Mouse (Mus musculus) forebrain, postnatal 0 days (tissue): ENCODE measurements around the gene Nadsyn1. TPM values are rescaled to one million over a fixed set of nuclear protein-coding genes. Genes with fewer than 3 reads are reported as not detected.
A peak's percentile ranks its signal among the peaks of the same experiment; 100 is the strongest.

Source experiments
- ATAC-seq: fragments of 200-750 bp; cut with Nextera tagmentation; 2 replicates; pipeline ENCODE4 v1.8.0; 2017; ENCODE audit warnings: mild to moderate bottlenecking, moderate library complexity
- DNase-seq: peaks from one replicate; pipeline ENCODE4 v3.0.0-alpha.2; 2015
- H3K27ac ChIP-seq: fragments of 300-500 bp; sonication (generic); 2 replicates; pipeline ENCODE4 v1.5.1; 2014; ENCODE audit warnings: low read depth, mild to moderate bottlenecking, antibody characterized with exemption, low read length, moderate library complexity, mixed read lengths
- H3K27me3 ChIP-seq: fragments of 300-500 bp; sonication (generic); 2 replicates; pipeline ENCODE4 v1.6.1; 2014; ENCODE audit warnings: mild to moderate bottlenecking, low read length, mixed read lengths; ENCODE audit not compliant: insufficient read depth
- H3K36me3 ChIP-seq: fragments of 300-500 bp; sonication (generic); 2 replicates; pipeline ENCODE4 v1.6.1; 2014; ENCODE audit warnings: mild to moderate bottlenecking, moderate library complexity; ENCODE audit not compliant: insufficient read depth
- H3K4me1 ChIP-seq: fragments of 300-500 bp; sonication (generic); 2 replicates; pipeline ENCODE4 v1.6.1; 2014; ENCODE audit warnings: antibody characterized with exemption; ENCODE audit not compliant: insufficient read depth
- H3K4me2 ChIP-seq: fragments of 300-500 bp; sonication (generic); 2 replicates; pipeline ENCODE4 v1.6.1; 2014; ENCODE audit warnings: low read depth, mild to moderate bottlenecking, moderate library complexity
- H3K4me3 ChIP-seq: fragments of 300-500 bp; sonication (generic); 2 replicates; pipeline ENCODE4 v1.5.1; 2014; ENCODE audit warnings: low read depth, low read length, mixed read lengths
- H3K9ac ChIP-seq: fragments of 300-500 bp; sonication (generic); 2 replicates; pipeline ENCODE4 v1.6.1; 2014; ENCODE audit warnings: mild to moderate bottlenecking
- H3K9me3 ChIP-seq: fragments of 300-500 bp; sonication (generic); 2 replicates; pipeline ENCODE4 v1.6.1; 2016; ENCODE audit warnings: low read length
- CTCF ChIP-seq: sonication (generic); IDR thresholded peaks from 2 replicates; pipeline ENCODE4 v1.5.1; 2016; ENCODE audit warnings: antibody characterized with exemption, control low read depth, low read depth
- WGBS: fragments of 180-500 bp; shearing (Covaris S2); extraction: QIAGEN DNeasy Blood & Tissue Kit; methylation state at CpG from one replicate; pipeline ENCODE4 v1.1.7; 2014; 5-methylcytosine and 5-hydroxymethylcytosine counted together
- polyA plus RNA-seq: library from polyadenylated mRNA; unstranded; fragments of >200 nt; fragmentation: Nextera tagmentation; extraction: Ambion mirVana; gene quantifications from 2 replicates; pipeline ENCODE4 v1.2.1, GENCODE M21; 2015
- total RNA-seq: library from RNA; depleted of rRNA; stranded (reverse); fragments of >200 nt; gene quantifications from 2 replicates; pipeline ENCODE4 v1.2.3, GENCODE M21; 2014

Gene Nadsyn1
- total and polyA plus RNA-seq, 2 experiments from 2014 or later, result 3.5 to 7.9 TPM

DNA sequence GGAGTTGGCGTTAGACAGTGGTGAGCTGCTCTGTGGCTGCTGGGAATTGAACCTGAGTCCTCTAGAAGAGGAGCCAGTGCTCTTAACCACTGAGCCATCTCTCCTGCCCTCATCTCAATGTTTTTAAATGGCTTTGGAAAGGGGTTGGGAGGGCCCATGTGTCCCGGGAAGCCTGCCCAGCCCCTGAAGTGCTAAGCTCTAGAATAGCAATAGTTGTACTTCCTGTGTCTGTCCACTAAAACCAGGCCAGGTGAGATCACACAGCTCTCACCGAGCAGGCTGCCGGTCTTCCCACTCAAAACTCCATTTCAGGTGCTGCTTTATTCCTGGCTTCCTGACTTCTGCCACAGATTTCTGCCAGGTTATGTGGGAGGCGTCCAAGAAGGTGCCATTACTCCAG lies 17.5 kb upstream of the Nadsyn1 start:
- Histone ChIP-seq H3K9ac (no peak overlapping the region), H3K4me1 (0 out of 2 replicates have a peak, but pooled peaks cover under 1% of the 10 kb centered on the region), H3K4me3 (no peak overlapping the region), H3K9me3 (no peaks in the 10 kb centered on the region), H3K36me3 (peaks cover 77% of the 10 kb centered on the region), H3K4me2 (no peak overlapping the region), H3K27me3 (no peaks in the 10 kb centered on the region), H3K27ac (no peak overlapping the region)
- ATAC-seq (no peak), DNase-seq (no peak)
- no peak for TF ChIP-seq CTCF
- whole genome bisulfite sequencing, result 93% methylated on average over 5 of the region's 5 CpGs

DNA sequence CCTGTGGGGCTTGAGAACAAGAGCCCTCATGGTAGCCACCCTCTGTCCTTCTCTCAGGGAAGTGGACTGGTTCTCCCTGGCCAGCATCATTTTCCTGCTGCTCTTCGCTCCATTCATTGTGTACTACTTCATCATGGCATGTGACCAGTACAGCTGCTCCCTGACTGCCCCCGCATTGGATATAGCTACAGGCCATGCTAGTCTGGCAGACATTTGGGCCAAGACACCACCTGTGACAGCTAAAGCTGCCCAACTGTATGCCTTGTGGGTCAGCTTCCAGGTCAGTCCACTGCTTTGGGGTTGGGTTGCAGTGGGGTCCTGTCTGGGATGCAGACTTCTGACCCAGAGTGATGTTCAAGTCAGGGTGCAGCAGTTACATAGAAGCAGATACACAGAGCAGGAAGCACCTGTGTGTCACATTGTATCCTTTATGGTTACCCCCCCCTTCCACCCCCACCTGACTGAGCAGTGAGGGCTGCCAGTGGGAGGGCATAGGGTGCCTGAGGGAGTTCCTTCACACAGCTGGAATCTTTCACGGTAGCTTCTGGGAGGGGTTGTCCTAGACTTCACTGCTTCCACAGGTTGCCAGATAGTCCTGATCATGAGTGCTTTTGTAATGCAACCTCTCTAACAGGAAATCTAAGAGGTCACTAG lies 15.2 kb upstream of the Nadsyn1 start:
- Histone ChIP-seq H3K4me3 (no peak overlapping the region), H3K4me2 (no peak overlapping the region), H3K27me3 (no peaks in the 10 kb centered on the region), H3K9ac (no peak overlapping the region), H3K27ac (no peak overlapping the region), H3K36me3 (peaks cover 54% of the 10 kb centered on the region), H3K9me3 (no peaks in the 10 kb centered on the region), H3K4me1 (peaks cover 14% of the 10 kb centered on the region)
- TF ChIP-seq CTCF, result no peak
- ATAC-seq (no peak), DNase-seq (no peak)
- WGBS, result 92% methylated on average over 3 of the region's 3 CpGs

DNA sequence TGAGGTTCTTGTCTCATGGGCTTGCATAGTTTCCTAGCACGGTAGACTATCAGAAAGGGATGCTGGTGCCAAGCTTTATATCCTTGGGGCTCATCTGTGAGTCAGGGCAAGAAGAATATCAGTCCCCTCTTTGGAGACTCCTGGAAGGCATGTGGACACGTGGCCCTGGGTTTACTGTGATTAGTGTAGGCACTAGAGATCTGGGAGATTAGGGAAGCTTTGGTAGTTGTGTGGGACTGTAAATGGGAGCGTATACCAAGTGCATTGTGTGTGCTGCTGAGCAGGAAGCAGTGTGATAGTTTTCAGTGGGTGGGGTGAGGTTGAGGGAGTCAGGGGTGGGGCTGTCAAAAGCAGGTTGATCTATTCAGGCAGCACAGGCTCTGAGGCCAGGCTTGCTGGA lies 12.3 kb upstream of the Nadsyn1 start:
- no peak for TF ChIP-seq CTCF
- H3K4me1 ChIP-seq, result peaks cover 34% of the 10 kb centered on the region

DNA sequence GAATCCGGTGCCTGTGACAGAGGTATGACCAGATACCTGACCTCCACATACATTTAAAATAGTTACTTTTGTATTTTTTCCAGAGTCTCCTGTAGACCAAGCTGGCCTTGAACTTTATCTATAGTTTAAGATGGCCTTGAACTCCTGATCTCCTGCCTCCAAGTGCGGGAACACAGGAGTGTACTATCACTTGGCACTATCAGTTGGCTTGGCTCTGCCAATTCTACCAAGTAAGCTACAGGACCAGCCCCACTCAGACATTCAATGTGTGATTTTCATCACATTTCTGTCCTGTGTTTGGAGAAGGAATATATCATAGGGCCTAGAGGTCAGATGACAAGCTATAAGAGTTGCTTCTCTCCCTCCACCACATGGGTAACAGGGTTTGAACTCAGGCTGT lies 11.7 kb upstream of the Nadsyn1 start:
- no peak for TF ChIP-seq CTCF
- no peak overlapping the region for H3K4me2 ChIP-seq
- no peak overlapping the region for H3K27ac ChIP-seq
- no peak overlapping the region for H3K4me3 ChIP-seq
- no peak overlapping the region for H3K9ac ChIP-seq
- ATAC-seq (no peak), DNase-seq (no peak)
- H3K9me3 ChIP-seq, result no peaks in the 10 kb centered on the region
- 95% methylated on average over 2 of the region's 2 CpGs for WGBS
- no peaks in the 10 kb centered on the region for H3K27me3 ChIP-seq
- H3K36me3 ChIP-seq, result peaks cover 21% of the 10 kb centered on the region
- H3K4me1 ChIP-seq, result peaks cover 34% of the 10 kb centered on the region

More for the DNA sequence above, 12.3 kb upstream of the Nadsyn1 start:
- Histone ChIP-seq H3K27ac (no peak overlapping the region), H3K4me3 (no peak overlapping the region), H3K36me3 (peaks cover 26% of the 10 kb centered on the region), H3K27me3 (no peaks in the 10 kb centered on the region), H3K9ac (no peak overlapping the region), H3K9me3 (no peaks in the 10 kb centered on the region), H3K4me2 (no peak overlapping the region)
- no peak for DNase-seq
- WGBS, result 73% methylated on average over 3 of the region's 3 CpGs
- ATAC-seq, result no peak

DNA sequence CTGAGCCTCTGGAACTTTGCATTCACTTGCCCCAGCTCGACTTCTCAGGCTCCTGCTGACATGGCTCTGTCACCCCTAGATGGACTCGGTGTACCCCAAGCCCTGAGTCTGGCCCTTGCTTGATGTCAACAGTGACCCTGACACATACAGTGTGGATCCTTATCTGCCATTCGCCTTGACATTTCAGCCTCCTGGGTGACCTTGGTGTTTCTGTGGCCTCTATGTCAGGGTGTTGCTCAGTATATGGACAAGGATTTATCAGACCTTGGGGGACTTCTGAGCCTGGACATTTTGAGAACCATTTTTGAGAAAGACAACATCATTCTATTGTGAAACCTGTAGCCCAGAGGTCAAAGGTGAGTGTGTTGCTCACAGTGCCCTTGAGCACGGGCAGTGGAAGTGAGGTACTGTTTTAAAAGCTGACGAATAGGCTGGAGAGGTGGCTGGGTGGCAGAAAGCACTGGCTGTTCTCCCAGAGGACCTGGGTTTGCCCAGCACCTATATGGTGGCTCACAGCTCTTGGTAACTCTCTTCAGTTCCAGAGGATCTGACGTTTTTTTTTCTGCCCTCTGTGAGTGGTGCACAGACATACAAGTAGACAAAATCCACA lies 11.0 kb upstream of the Nadsyn1 start:
- Histone ChIP-seq H3K27me3 (no peaks in the 10 kb centered on the region), H3K9me3 (no peaks in the 10 kb centered on the region), H3K9ac (no peak overlapping the region), H3K4me3 (no peak overlapping the region), H3K27ac (no peak overlapping the region), H3K4me1 (peaks cover 34% of the 10 kb centered on the region), H3K4me2 (no peak overlapping the region), H3K36me3 (peaks cover 17% of the 10 kb centered on the region)
- WGBS, result 81% methylated on average over 6 of the region's 6 CpGs
- TF ChIP-seq CTCF, result no peak
- DNase-seq (no peak), ATAC-seq (no peak)

DNA sequence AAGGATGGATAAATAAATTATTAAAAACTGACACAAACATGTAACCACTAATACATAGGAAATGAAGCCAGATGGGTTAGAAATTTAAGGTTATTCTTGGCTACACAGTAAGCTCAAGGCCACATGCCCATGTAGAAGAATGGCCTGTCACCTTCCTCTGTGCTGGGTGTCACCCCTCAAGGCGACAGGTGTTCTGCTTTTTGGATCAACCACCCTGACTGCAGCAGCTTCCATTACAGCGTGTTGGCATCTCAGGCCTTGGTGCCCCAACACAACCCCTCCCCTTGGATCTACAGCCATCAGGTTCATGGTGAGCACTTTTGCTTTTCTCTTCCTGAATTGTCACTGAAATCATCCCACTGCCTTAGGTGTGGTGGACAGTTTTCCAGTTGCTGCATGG lies 10.0 kb upstream of the Nadsyn1 start:
- no peak for TF ChIP-seq CTCF
- Histone ChIP-seq H3K4me1 (peaks cover 34% of the 10 kb centered on the region), H3K27me3 (no peaks in the 10 kb centered on the region), H3K9ac (no peak overlapping the region), H3K27ac (no peak overlapping the region), H3K4me3 (no peak overlapping the region), H3K4me2 (no peak overlapping the region), H3K36me3 (peaks cover 7% of the 10 kb centered on the region), H3K9me3 (no peaks in the 10 kb centered on the region)
- 92% methylated on average over 2 of the region's 2 CpGs for WGBS
- DNase-seq, result no peak
- no peak for ATAC-seq

DNA sequence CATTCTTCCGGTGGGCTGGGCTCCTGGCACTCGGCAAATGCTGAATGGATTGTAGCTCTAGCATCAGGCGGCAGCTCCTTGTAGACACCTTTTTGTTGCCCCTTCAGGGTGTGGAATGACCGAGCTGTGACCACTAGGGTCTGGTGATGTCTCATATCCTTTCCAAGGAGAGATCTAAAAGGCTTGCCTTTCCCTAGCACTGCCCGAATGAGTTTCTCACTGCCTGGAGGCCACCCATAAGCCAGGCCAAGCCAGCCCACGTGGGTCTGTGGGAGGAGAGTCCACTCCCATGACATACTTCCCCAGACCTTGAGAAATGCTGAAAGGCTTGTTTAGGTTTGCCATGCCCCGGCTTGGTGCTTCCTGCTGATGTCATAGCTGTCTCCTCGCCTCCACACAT lies 9.5 kb upstream of the Nadsyn1 start:
- H3K27me3 ChIP-seq, result no peaks in the 10 kb centered on the region
- no peaks in the 10 kb centered on the region for H3K9me3 ChIP-seq
- peaks cover 34% of the 10 kb centered on the region for H3K4me1 ChIP-seq
- DNase-seq (no peak), ATAC-seq (no peak)
- H3K9ac ChIP-seq, result no peak overlapping the region
- WGBS, result 80% methylated on average over 8 of the region's 8 CpGs
- no peak overlapping the region for H3K27ac ChIP-seq
- no peak for TF ChIP-seq CTCF
- H3K36me3 ChIP-seq, result peaks cover 3% of the 10 kb centered on the region
- H3K4me2 ChIP-seq, result 0 out of 2 replicates have a peak overlapping the region, but pooled peaks have one; percentile 84
- H3K4me3 ChIP-seq, result no peak overlapping the region
